Mouse (Mus musculus) left cerebral cortex, postnatal 25 days (tissue): ENCODE measurements around the gene Ptpn1. TPM values are rescaled to one million over a fixed set of nuclear protein-coding genes. Genes with fewer than 3 reads are reported as not detected.

ENCODE experiments used
- DNase-seq, 2 experiments: peaks; one replicate each; pipeline ENCODE4 v3.0.0; 2022; ENCODE audit warnings: low spot score in 2 of 2, mixed read lengths in 1 of 2
- intact Hi-C: fragments of 180-260 bp; cut with DNase I; formaldehyde crosslinking; loops from one replicate; pipeline ENCODE4 v1.15.1; 2025
- total RNA-seq, 2 experiments: library from RNA; stranded (reverse); gene quantifications; 2 replicates each; pipeline ENCODE4 v1.2.3; 2021

Gene Ptpn1
- total RNA-seq, result 10 to 100 TPM; 56.4 to 59.5 TPM

DNA sequence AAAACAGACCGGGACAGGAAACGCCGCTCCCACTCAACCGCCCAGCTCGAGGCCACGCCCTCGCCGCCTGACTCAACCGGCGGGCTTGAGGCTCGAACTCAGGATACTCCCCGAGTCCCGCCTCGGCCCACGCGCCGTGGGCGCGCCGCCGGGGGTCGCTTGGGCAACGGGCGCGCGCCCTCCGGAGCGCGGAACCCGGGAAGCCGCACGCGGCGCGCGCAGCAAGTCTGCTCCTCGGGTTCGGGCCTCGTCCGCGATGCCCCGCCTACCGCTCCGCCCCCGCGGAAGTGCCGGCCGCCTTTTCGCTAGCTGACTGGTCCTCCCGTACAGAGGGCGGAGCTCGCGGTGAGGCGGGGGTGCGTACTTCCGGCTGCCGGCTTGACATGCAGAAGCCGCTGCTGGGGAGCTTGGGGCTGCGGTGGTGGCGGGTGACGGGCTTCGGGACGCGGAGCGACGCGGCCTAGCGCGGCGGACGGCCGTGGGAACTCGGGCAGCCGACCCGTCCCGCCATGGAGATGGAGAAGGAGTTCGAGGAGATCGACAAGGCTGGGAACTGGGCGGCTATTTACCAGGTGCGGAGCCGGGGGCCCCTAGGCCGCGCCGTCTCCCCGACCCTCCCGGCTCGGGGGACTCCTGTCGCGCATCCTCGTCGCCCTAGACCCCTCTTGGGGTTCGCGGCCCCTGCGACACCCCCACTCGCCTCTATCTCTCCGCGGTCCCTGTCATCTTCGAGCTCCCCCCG, at the start of gene Ptpn1:
Gene Ptpn1, plus strand, starts transcription at position 73 of the 742 bp plus-strand sequence.
- peak; percentile 98 to 99 for DNase-seq
- intact Hi-C loops, result no loop called here

DNA sequence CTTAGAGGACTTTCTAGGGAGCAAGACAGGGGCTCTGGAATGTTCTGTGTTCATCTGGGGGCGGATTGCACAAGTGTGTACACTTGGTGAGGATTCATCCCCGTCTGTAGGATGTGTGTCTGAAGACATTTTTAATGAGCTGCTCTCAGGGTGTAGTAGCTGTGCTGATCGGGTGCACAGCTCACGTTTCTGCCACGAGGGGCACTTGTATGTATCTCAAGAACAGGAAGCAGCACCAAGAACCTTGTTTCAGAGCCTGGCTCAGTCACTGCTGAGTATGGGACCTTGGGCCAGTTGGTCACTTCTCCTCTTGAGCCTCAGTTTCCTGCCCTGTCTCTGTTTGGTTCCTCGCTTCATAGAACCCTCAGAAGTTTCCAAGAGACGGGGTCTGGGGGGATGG, 45.4 kb upstream of the Ptpn1 start:
- intact Hi-C loops, result no loop called here
- no peak for DNase-seq

DNA sequence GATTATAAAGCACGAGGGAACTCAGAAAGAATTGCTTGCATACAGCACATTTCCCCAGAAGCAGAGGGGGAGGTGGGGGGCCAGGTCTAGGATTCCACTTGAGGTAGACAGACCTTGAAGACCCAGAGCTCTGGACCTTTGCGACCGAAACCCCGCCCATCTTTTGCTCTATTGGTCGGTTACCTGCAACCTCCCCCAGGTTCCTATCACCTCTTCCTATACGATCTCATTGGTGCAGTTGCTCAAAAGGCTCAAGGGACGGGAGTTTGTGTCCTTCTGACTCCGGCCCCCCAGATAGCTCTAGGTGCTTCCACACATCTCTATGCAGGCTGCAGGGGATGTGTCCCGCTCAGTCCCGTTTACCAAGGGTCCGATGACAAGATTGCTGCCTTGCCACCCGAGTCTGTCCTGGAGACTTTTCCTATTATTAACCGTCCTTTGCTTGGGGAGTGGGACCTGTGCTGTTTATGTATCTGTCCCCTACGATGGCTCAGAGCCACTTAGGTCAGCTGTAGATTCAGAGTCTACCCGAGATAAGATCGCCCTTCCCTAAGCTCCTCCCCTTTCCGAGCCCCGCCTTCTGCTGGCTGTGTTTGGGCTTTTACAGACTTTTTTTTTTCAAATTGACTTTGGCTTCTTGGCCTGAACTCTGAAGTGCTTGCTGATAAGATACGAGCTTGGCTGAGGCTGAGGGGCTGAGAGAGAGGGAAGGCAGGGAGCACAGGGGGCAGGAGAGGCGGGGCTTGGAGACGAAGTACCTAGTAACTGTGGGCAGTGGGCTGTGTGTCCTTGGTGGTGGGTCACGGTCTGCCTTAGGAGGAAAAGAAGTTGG, 44.1 kb upstream of the Ptpn1 start:
- intact Hi-C loops, result no loop called here

DNA sequence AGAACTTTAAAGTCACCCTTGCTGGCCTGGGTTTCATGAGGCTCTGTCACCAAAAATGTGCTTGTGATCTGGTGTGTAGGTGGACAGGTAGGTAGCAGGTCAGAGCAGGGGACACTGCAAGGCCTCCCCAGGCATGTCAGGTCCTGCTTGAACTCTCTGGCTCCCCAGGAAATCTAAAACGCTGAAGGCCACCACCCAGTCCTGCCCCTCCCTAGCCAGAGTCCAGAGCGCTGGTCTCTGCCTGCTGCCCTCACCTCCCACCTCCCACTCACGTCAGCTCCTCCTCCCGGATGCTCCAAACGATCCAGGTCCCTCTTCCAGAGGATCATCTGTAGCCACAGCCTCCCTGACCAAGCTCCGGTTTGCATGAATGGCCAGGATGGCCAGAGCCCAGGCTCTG, 43.0 kb upstream of the Ptpn1 start:
- no peak for DNase-seq
- intact Hi-C loops, result no loop called here

More for the DNA sequence above, 44.1 kb upstream of the Ptpn1 start:
- DNase-seq, result no peak

DNA sequence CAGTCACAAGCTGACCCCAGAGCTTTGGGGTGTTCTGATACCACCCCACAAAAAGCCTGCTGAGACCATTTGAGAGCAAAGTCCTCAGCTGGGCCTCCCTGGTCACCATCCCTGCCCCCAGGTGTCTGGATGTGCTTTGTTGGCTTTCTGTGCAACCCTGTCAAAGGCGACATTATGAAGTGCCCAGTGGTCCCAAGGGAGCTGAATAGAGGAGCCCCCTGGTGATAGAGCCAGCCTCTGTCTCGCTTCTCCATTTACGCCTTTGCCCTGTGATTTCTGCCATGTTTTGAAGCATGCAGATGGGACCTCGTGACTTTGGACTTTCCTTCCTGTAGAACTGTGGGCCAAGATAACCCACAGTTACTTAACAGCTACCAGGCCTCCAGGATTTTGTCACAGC, 42.0 kb upstream of the Ptpn1 start:
- intact Hi-C loops, result loop anchor here (5.0 kb wide), 1 partner anchor 103 kb away; no protein-coding TSS in a partner anchor
- no peak for DNase-seq

DNA sequence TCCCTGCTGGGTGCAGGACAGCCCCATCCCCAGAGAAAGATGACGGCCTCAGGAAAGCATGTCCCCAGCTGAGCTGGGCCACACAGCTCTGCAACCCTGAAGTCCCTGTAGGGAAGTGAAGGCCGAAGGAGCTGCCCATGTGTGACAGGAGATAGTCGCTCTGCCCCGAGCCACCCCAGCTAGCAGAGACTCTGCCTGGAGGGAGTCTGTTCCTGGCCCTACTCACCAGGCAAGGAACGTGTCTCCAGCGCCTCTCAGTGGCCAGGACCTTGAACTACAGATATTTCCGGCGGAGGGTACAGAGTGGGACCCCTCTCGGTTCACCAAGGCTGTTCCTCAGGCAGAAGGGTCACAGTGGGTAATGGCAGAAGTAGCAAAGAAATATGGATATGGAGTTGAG, 39.9 kb upstream of the Ptpn1 start:
- DNase-seq, result peak; percentile 35 to 39
- intact Hi-C loops, result loop anchor here (5.0 kb wide), 1 partner anchor 105 kb away; no protein-coding TSS in a partner anchor

DNA sequence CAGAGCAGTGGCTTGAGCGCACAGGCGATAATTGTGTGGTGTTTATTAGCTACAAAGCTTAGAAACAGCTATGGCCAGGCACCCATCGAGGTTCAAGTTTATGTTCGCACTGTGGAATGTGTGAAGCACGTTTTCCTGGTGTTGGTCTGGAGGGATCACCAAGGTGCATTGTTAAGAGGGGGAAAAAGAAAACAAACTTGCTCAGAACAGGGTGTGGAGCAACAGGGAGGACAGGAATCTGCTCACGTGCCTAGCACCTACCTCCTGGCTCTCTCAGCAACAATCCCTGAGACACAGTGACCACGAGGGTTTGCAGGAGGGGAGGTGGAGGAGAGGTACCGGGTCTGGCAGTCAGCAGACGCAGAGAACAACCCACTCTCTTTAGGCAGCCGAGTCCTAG, 38.2 kb upstream of the Ptpn1 start:
- DNase-seq, result no peak
- intact Hi-C loops, result loop anchor here (5.0 kb wide), 1 partner anchor 106 kb away; no protein-coding TSS in a partner anchor

DNA sequence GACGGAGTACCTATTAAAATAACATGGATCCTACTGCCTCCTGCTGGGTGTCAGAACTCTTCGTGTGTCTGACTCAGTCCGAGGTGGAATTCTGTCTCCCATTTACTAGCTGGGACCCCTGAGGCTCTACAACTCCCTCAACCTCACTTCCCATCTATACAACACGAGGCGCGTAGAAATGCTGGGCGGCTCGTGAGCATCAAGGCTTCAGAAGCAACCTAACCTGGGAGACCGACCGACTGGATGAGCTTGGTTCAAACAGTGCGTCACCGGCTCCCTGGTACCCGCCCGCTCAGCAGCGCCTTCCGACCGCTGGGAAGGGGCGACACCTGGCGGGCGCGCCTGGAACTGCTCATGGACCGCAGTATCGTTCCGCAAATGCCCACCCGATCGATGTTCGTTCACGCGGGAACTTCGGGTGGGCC, 36.9 kb upstream of the Ptpn1 start:
- intact Hi-C loops, result loop anchor here (1.0 to 5.0 kb wide), 3 partner anchors 108 to 363 kb away; no protein-coding TSS in a partner anchor
- peak; percentile 81 to 84 for DNase-seq

DNA sequence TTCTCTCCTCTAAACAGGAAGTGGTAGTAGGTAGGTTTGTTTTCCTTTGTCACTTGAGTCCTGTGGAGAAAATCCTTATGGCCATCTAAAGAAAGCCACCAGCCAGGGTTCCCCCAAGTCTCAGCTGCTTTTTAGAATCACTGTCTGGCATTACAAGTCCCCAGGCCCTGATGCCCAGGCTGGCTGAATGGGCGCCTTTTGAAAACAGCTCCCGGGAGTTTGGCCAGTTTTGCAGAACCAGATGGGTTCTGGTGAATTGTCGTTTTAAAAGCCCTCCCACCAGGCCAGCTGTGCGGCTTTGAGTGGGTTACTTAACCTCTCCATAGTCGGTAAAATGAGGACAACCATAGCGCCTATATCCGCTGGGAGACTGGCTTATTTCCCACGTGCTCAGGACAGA, 34.0 kb upstream of the Ptpn1 start:
- intact Hi-C loops, result loop anchor here (5.0 kb wide), 1 partner anchor 366 kb away; no protein-coding TSS in a partner anchor
- peak in 1 of 2 experiments; percentile 41 for DNase-seq

DNA sequence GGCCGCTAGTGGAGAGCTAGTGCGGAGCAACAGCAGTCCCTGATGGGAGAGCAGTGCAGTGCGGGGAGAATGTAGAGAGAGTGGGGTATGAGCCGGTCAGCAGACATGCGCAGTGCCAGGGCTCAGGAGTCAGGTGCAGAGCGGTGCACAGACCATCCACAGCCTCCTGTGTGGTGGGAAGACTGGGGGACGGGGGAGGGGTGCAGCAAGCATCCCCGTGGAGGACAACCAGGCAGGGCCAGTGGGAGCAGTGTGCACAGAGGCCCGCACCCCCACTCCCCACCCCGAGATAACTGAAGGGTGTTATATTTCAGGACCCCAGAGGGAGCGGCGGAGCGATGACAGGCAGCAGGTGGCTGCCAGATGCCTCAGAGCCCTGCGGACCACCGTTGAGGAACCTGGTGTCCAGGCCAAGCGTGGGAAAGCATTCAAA, 31.9 kb upstream of the Ptpn1 start:
- intact Hi-C loops, result loop anchor here (5.0 kb wide), 1 partner anchor 368 kb away; no protein-coding TSS in a partner anchor
- no peak for DNase-seq

DNA sequence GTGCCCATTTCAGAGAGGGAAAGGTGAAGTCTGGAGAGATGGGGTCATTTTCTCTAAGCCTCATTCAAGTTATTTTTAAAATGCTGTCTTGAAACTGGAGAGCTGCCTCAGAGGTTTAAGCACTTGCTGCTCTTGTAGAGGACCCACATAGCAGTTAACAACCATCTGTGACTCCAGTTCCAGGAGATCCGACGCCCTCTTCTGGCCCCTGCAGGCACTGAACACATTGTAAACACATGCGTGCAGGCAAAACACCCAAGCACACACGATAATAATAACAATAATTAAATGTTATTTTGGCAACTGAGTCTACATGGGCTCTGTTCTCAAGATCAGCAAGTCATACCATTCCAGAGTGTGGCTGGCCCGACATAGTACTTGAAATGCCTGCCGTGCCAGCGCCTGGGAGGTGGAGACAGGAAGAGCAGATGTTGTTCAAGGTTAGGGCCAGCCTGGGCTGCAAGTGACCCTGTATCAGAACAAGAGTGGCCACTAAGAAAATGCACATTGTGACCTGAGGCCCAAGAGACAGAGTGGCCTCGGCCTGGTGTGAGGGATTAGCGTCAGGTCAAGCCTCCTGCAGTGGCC, 29.6 kb upstream of the Ptpn1 start:
- intact Hi-C loops, result no loop called here
- DNase-seq, result no peak

DNA sequence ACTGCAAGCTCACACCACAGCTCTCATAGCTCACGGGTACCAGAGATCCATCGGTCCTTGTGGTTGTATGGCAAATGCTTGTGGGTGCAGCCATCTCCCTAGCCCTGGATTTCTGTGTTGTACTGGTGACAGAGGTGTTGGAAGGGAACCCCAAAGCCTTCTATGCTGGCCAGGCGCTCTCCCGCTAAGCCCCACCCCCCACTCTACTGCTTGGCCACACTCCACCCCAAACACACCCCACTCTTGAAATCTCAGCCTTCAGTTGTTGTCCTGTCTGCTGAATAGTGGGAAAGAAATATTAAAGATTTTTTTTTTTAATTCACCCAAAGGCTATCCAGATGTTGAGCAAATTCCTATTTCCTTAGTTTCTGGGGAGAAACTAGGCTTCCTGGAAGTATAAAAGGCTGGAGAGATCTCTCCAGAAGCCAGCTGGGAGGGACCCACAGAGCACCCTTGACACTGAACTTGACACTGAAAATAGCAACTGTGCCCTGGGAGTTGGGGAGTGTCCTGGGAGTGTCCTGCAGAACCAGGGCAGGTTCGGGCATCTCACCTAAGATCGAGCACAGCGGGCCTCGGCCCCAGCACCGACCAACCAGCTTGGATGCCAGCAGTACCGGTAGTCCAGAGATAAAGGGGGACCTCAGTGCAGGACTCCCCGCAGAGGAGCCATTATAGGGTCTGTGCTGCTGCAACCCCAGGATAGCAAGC, 28.5 kb upstream of the Ptpn1 start:
- DNase-seq, result no peak
- intact Hi-C loops, result no loop called here

DNA sequence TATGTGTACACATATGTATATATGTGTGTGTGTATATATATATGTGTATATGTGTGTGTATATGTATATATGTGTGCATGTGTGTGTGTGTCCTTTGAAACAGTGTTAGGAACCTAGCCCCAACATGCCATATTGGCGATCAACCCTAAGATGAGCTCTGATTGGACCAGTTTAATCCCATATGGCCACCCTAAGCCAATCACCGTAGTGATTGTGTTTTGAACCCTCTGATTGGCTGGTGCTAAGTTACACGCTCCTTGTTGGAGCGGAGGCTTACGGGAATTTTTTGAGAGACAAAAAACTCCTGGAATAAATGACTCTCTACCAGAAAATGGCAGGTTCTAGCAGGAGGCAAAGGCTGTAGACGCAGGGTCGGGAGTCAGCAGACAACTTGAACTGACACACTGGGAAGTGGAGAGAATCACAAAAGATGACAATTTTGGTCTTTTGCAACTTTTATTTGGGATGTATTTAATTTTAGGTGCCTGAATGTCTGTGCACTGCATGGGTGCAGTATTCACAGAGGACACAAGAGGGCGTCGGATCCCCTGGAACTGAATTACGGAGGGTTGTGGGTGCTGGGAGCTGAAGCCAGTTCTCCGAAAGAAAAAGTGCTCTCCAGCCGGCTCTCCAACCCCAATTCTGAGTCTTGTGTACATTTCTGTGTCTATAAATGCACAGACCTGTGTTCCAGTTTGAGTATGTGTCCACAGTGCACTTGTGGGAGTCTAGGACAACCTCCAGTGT, 27.1 kb upstream of the Ptpn1 start:
- intact Hi-C loops, result no loop called here

DNA sequence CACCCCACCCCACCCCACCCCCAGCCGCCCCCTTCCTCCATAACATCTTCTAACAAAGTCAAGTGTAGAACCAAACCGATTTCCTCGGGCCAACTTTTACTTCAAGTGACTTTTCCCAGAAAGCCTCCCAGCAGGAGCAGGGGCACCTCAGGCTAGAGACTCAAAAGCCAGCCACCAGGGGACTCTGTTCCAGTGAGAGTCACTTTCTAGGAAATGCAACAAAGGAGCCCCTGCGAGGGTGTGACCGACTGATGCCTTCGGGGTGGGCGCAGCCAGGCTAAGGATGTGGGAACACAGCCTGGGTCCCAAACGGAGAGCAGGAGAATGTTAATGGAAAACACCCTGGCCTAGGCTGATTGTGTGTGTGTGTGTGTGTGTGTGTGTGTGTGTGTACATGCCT, 26.3 kb upstream of the Ptpn1 start:
- DNase-seq, result no peak
- intact Hi-C loops, result no loop called here

More for the DNA sequence above, 27.1 kb upstream of the Ptpn1 start:
- DNase-seq, result no peak

DNA sequence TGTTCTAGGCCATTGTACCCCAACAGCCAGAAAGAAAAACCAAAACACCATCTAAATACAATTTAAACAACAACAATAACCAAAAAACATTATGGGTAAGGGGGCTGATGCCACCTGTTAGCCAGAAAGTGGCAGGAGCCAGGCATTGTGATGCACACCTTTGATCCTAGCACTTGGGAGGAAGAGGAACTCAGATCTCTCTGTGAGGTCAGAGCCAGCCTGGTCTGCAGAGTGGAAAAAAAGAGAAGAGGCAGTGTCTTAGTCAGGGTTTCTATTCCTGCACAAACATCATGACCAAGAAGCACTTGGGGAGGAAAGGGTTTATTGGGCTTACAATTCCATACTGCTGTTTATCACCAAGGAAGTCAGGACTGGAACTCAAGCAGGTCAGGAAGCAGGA, 25.1 kb upstream of the Ptpn1 start:
- intact Hi-C loops, result no loop called here
- DNase-seq, result no peak

DNA sequence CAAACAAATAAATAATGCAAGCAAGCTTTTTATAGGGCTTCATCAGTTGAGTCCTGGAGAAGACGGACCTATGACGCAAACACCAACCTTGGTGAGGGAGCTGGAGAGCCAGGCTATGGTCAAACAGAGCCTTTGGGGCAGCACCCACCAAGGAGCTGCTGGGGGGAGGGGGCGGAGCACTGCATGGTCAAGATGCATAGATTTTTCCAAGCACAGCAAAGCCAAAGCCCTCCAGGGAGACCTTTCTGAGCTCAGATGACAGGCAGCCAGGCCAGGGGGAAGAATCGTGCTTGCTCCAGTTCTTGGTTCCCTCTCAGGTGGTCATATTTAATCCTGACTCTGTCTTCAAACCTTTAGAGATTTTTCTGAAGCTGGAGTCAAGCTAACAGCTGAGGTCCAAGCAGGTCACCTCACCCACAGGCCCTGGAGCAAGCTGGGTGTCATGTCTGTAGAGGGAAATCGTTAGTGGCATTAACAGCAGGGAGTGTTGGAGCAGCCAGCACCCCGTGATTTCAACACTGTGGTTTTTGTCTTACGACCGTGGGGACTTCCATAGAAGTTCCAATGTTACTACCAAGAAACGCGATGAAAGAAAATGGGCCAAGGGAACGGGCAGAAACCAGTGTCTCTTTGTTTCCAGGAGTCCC, 22.2 kb upstream of the Ptpn1 start:
- intact Hi-C loops, result no loop called here
- DNase-seq, result no peak

DNA sequence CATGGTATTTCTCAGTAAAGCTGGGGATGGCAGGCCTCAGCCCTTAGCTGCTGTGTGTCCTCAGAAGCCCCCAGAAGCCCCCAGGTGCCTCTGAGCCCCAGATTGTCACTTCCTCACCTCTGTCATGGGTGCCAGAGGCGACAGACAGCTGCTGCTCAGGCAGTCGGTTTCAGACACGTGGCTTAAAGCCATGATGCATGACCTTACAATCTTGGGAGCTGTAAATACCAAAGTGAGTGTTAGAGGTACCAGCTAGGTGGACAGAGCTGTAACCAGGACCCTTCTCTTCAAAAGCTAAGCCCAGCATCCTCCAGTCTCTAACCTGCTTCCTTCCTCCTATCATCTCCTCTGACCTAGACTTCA, 21.7 kb upstream of the Ptpn1 start:
- intact Hi-C loops, result no loop called here

DNA sequence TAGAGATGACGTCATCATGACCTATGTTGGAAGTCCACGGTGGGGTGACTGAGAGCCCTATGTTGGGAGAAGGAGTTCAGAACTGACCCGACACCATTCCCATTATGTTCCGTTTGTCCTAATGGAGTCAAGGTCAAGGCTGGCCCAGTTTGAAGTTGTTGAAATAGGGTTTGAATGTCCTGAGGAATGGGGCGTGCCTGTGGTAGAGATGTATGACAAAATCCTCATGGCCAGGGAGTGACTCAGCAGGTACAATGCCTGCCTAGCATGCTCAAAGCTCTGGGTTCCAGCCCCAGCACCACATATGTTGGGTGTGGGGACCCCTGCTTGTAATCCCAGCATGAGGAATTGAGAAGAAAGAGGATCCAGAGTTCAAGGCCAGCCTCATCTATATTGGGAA, 20.3 kb upstream of the Ptpn1 start:
- intact Hi-C loops, result no loop called here

More for the DNA sequence above, 21.7 kb upstream of the Ptpn1 start:
- no peak for DNase-seq

More for the DNA sequence above, 20.3 kb upstream of the Ptpn1 start:
- DNase-seq, result no peak
